Comparison of ENCODE assay signal across 22 mouse cellular contexts in the genomic region with DNA sequence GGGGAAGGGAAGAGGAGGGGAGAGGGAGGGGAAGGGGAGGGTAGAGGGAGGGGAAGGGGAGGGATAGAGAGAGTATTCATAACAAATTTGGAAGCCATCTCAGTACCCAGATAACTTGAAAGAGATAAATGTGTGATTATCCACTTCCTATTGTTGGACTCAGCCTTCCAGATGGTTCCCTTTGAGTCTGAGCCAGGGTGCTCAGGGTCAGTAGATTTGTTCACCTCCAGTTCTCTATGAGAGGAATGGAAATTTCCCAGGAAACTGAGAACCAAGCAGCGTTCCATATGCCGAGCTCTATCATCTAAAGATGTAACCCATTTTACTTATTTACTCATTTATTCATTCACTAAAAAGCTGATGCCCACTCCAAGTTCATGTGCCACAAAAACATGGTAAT. TPM values are rescaled to one million over a fixed set of nuclear protein-coding genes. Genes with fewer than 3 reads are reported as not detected.
DNase-seq lines count a peak whose midpoint lies in the region; ATAC-seq and TF ChIP-seq lines count a peak whose summit lies in the region.
"Had no signal": no experiment of that assay in that cellular context is flagged by ENCODE, and none has a peak within 500 bp of the region (broad histone marks: within the 10 kb centered on the region; RNA-seq: fewer than 3 reads in every experiment).

No protein-coding gene starts in this region.

- TF ChIP-seq CTCF in layer of hippocampus, adult 2 months (conservative IDR thresholded peaks at IDR 0.05): no peak

- DNase-seq in kidney, postnatal 25 days: peak; percentile 29 to 51
- no peak for DNase-seq in kidney, adult 11 months
- DNase-seq in adrenal gland, postnatal 25 days: peak; percentile 41
- peak; percentile 84 for DNase-seq in cerebellum, adult 11 months
- DNase-seq in cerebellum, postnatal 14 days: peak; percentile 81 to 89
- no peak for DNase-seq in ovary, postnatal 36 days (ENCODE audit: low spot score)
- DNase-seq in layer of hippocampus, adult 2 months (ENCODE audit: low spot score in 2 of 2): no peak
- DNase-seq: gastrocnemius, postnatal 25 days; heart, postnatal 10 days; layer of hippocampus, postnatal 36 days; lung, adult 2 months; lung, postnatal 36 days; retina, postnatal 1 day had no signal

- no peak overlapping the region for H3K4me3 ChIP-seq in layer of hippocampus, adult 2 months
- H3K4me3 ChIP-seq: embryonic facial prominence, embryonic 10.5 days; limb, embryonic 10.5 days; midbrain, embryonic 10.5 days; myocyte; neural tube, embryonic 15.5 days had no signal

- no peak for ATAC-seq in megakaryocyte, adult 5-6 weeks (ENCODE audit: poor library complexity, severe bottlenecking)
- ATAC-seq: forebrain, embryonic 14.5 days; hindbrain, embryonic 16.5 days had no signal

- no peak overlapping the region for H3K27ac ChIP-seq in layer of hippocampus, adult 2 months
- H3K27ac ChIP-seq: embryonic facial prominence, embryonic 10.5 days; kidney, postnatal 0 days; limb, embryonic 10.5 days; midbrain, embryonic 10.5 days; neural tube, embryonic 15.5 days had no signal

RNA-seq across cellular contexts. Expression of gene Svep1, which starts 44.8 kb away (rescaled TPM):
- 9.4 and 9.8 TPM in 2 replicates for total RNA-seq in adrenal gland, postnatal 25 days (2021)
- 0.43 TPM in 1 of 2 replicates, not detected in the other for total RNA-seq in megakaryocyte, adult 5-6 weeks (2015)
- total RNA-seq in megakaryocyte, adult 5-6 weeks (2017): 0.04 and 0.07 TPM in 2 replicates
- total RNA-seq in layer of hippocampus, adult 2 months (2021): under 1 TPM; 0.64 to 0.72 TPM

Comparison
In these comparisons a context has a peak if more than half of its experiments do, and no peak if none do; other contexts are left out.
1. DNase-seq: peak in kidney, postnatal 25 days (2 of 2), adrenal gland, postnatal 25 days (single experiment), cerebellum, adult 11 months (single experiment) and cerebellum, postnatal 14 days (2 of 2); none in kidney, adult 11 months (single experiment), ovary, postnatal 36 days (single experiment) and layer of hippocampus, adult 2 months (0 of 2).